Mouse (Mus musculus) bone marrow macrophage, adult 2 months (primary cell): Measurements from ENCODE around the gene Dnajc4.

Experiments used
- CTCF ChIP-seq: IDR thresholded peaks from 2 replicates; pipeline ENCODE4 v1.5.1; 2012; ENCODE audit warnings: low read depth, mild to moderate bottlenecking, low read length, moderate library complexity
- POLR2A ChIP-seq: IDR thresholded peaks from 2 replicates; pipeline ENCODE4 v1.6.1; 2012; ENCODE audit warnings: mild to moderate bottlenecking, low read depth, low read length, borderline replicate concordance

GRCm38 (mm10) chr19:6939106-6940002 lies 53.0 kb downstream of the Dnajc4 start:
- TF ChIP-seq POLR2A (no peak), CTCF (no peak)
